Mouse (Mus musculus) MEL (cell line): ENCODE measurements at regions not wholly inside any gene's neighbourhood (a gene's known extent, or its start where the extent isn't known, plus 50 kb on each side); places are given as distances from the start of the nearest gene placed in this dataset.

Experiments used
- DNase-seq: peaks from one replicate; pipeline ENCODE4 v3.0.0; 2011; ENCODE audit warnings: low read depth, low spot score
- H3K27ac ChIP-seq: 2 replicates; pipeline ENCODE4 v1.5.1; 2012; ENCODE audit warnings: low read depth, mild to moderate bottlenecking, control low read depth, low read length, moderate library complexity; ENCODE audit not compliant: control insufficient read depth
- H3K27me3 ChIP-seq, 2 experiments: fragments of 150-350 bp in 1 of 2; sonication (generic) in 1 of 2; 2 replicates each; pipeline ENCODE4 v1.6.1; 2012; ENCODE audit warnings: low read length in 2 of 2, mild to moderate bottlenecking in 2 of 2, improper control_type of control experiment in 1 of 2, moderate library complexity in 1 of 2; ENCODE audit not compliant: insufficient read depth in 2 of 2, control insufficient read depth in 1 of 2
- H3K36me3 ChIP-seq, 2 experiments: 2 replicates each; pipeline ENCODE4 v1.6.1; 2012 to 2014; ENCODE audit warnings: low read length in 2 of 2, improper control_type of control experiment in 1 of 2, inconsistent platforms in 1 of 2, mild to moderate bottlenecking in 1 of 2; ENCODE audit not compliant: insufficient read depth in 2 of 2, control insufficient read depth in 1 of 2
- H3K4me1 ChIP-seq, 2 experiments: fragments of 150-350 bp in 1 of 2; sonication (generic) in 1 of 2; 2 replicates each; pipeline ENCODE4 v1.6.1; 2012; ENCODE audit warnings: low read length in 2 of 2, improper control_type of control experiment in 1 of 2, mild to moderate bottlenecking in 1 of 2; ENCODE audit not compliant: insufficient read depth in 2 of 2, control insufficient read depth in 1 of 2
- H3K4me3 ChIP-seq, 2 experiments: fragments of 150-350 bp in 1 of 2; sonication (generic) in 1 of 2; 2 replicates each; pipeline ENCODE4 v1.5.1; 2012; ENCODE audit warnings: low read depth in 2 of 2, low read length in 2 of 2, mild to moderate bottlenecking in 2 of 2, moderate library complexity in 2 of 2, control low read depth in 1 of 2, improper control_type of control experiment in 1 of 2; ENCODE audit not compliant: control insufficient read depth in 1 of 2, insufficient read depth in 1 of 2
- H3K79me2 ChIP-seq: 2 replicates; pipeline ENCODE4 v1.6.1; 2012; ENCODE audit warnings: mild to moderate bottlenecking, low read length, moderate library complexity; ENCODE audit not compliant: control insufficient read depth, poor library complexity, insufficient read depth
- H3K9ac ChIP-seq: 2 replicates; pipeline ENCODE4 v1.6.1; 2012; ENCODE audit warnings: low read depth, mild to moderate bottlenecking, control low read depth, low read length, moderate library complexity; ENCODE audit not compliant: control insufficient read depth, poor library complexity, severe bottlenecking
- H3K9me3 ChIP-seq: fragments of 150-350 bp; sonication (generic); replicated peaks from 2 replicates; pipeline ENCODE4 v1.6.1; 2012; ENCODE audit warnings: mild to moderate bottlenecking, low read length, improper control_type of control experiment, moderate library complexity; ENCODE audit not compliant: insufficient read depth
- E2F4 ChIP-seq: IDR thresholded peaks from 2 replicates; pipeline ENCODE4 v1.6.1; 2011; ENCODE audit warnings: low read depth, low read length, improper control_type of control experiment, borderline replicate concordance
- ELF1 ChIP-seq: IDR thresholded peaks from 2 replicates; pipeline ENCODE4 v1.6.1; 2014; ENCODE audit warnings: low read depth, mild to moderate bottlenecking, inconsistent platforms, low read length, improper control_type of control experiment, moderate library complexity
- EP300 ChIP-seq, 2 experiments: IDR thresholded peaks; 2 replicates each; pipeline ENCODE4 v1.6.1; 2011; ENCODE audit warnings: improper control_type of control experiment in 2 of 2, low read length in 2 of 2, low read depth in 1 of 2, mild to moderate bottlenecking in 1 of 2
- GABPA ChIP-seq: IDR thresholded peaks from 2 replicates; pipeline ENCODE4 v1.6.1; 2012; ENCODE audit warnings: low read depth, mild to moderate bottlenecking, inconsistent platforms, low read length, improper control_type of control experiment, moderate library complexity
- GATA1 ChIP-seq: IDR thresholded peaks from 2 replicates; pipeline ENCODE4 v1.6.1; 2011; ENCODE audit warnings: low read depth, low read length, improper control_type of control experiment
- HCFC1 ChIP-seq: IDR thresholded peaks from 2 replicates; pipeline ENCODE4 v1.6.1; 2012; ENCODE audit warnings: low read depth, mild to moderate bottlenecking, inconsistent platforms, low read length, improper control_type of control experiment, moderate library complexity
- JUND ChIP-seq: IDR thresholded peaks from 2 replicates; pipeline ENCODE4 v1.6.1; 2011; ENCODE audit warnings: low read depth, mild to moderate bottlenecking, improper control_type of control experiment, low read length
- KAT2A ChIP-seq: conservative IDR thresholded peaks from 2 replicates; pipeline ENCODE4 v1.6.1; 2012; ENCODE audit warnings: low read depth, low read length, improper control_type of control experiment, inconsistent platforms
- MEF2A ChIP-seq: IDR thresholded peaks from 2 replicates; pipeline ENCODE4 v1.6.1; 2014; ENCODE audit warnings: low read depth, mild to moderate bottlenecking, inconsistent platforms, low read length, improper control_type of control experiment; ENCODE audit not compliant: poor library complexity, insufficient replicate concordance, severe bottlenecking; ENCODE audit errors: extremely low read depth
- MXI1 ChIP-seq: IDR thresholded peaks from 2 replicates; pipeline ENCODE4 v1.6.1; 2011; ENCODE audit warnings: mild to moderate bottlenecking, low read depth, low read length, improper control_type of control experiment
- MYB ChIP-seq: IDR thresholded peaks from 2 replicates; pipeline ENCODE4 v1.6.1; 2011; ENCODE audit warnings: mild to moderate bottlenecking, low read depth, low read length, improper control_type of control experiment
- MYC ChIP-seq: IDR thresholded peaks from 2 replicates; pipeline ENCODE4 v1.6.1; 2011; ENCODE audit warnings: low read depth, mild to moderate bottlenecking, low read length, improper control_type of control experiment, moderate library complexity
- POLR2A ChIP-seq, 2 experiments: IDR thresholded peaks; 2 replicates each; pipeline ENCODE4 v1.6.1; 2011 to 2012; ENCODE audit warnings: low read length in 2 of 2, mild to moderate bottlenecking in 2 of 2, control low read depth in 1 of 2, improper control_type of control experiment in 1 of 2, low read depth in 1 of 2, moderate library complexity in 1 of 2; ENCODE audit not compliant: control insufficient read depth in 1 of 2, insufficient read depth in 1 of 2, poor library complexity in 1 of 2
- TAL1 ChIP-seq: IDR thresholded peaks from 2 replicates; pipeline ENCODE4 v1.6.1; 2012; ENCODE audit warnings: mild to moderate bottlenecking, inconsistent platforms, low read length, moderate library complexity, mixed read lengths
- TCF12 ChIP-seq: IDR thresholded peaks from 2 replicates; pipeline ENCODE4 v1.6.1; 2014; ENCODE audit warnings: low read depth, mild to moderate bottlenecking, inconsistent platforms, low read length, improper control_type of control experiment, moderate library complexity
- UBTF ChIP-seq: IDR thresholded peaks from 2 replicates; pipeline ENCODE4 v1.6.1; 2012; ENCODE audit warnings: low read depth, mild to moderate bottlenecking, inconsistent platforms, low read length, improper control_type of control experiment, moderate library complexity, borderline replicate concordance; ENCODE audit not compliant: insufficient read depth
- USF1 ChIP-seq: IDR thresholded peaks from 2 replicates; pipeline ENCODE4 v1.6.1; 2014; ENCODE audit warnings: low read depth, mild to moderate bottlenecking, inconsistent platforms, low read length, improper control_type of control experiment, moderate library complexity
- USF2 ChIP-seq, 2 experiments: IDR thresholded peaks; 2 replicates each; pipeline ENCODE4 v1.6.1; 2011 to 2012; ENCODE audit warnings: improper control_type of control experiment in 2 of 2, low read length in 2 of 2, borderline replicate concordance in 1 of 2, inconsistent platforms in 1 of 2, low read depth in 1 of 2, mild to moderate bottlenecking in 1 of 2; ENCODE audit not compliant: insufficient read depth in 1 of 2
- ZC3H11A ChIP-seq: IDR thresholded peaks from 2 replicates; pipeline ENCODE4 v1.6.1; 2012; ENCODE audit warnings: low read depth, mild to moderate bottlenecking, inconsistent platforms, low read length, improper control_type of control experiment
- ZMIZ1 ChIP-seq: IDR thresholded peaks from 2 replicates; pipeline ENCODE4 v1.6.1; 2012; ENCODE audit warnings: low read depth, mild to moderate bottlenecking, inconsistent platforms, low read length, improper control_type of control experiment, moderate library complexity
- ZNF384 ChIP-seq: IDR thresholded peaks from 2 replicates; pipeline ENCODE4 v1.6.1; 2012; ENCODE audit warnings: low read depth, mild to moderate bottlenecking, inconsistent platforms, low read length, improper control_type of control experiment

DNA sequence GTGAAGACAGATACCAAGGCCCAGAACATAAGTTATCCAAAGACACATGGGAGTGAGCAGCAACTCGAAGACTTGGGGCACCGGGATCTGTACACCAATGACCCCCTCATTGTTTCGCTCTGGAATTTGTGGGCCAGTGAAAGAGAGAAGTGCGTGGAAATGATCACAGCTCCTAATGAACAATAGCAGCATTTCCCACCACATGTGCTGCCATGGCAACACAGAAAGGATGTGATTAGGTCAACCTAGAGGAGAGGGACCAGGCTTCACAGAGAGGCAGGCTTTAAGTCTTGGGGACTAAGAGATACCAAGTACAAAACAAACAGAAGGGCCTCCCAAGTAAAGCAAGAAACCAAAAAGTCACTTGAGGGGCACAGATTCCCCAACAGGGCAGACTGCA lies 339.3 kb upstream of the Kazn start:
- no peak overlapping the region for H3K4me3 ChIP-seq
- no peaks in the 10 kb centered on the region for H3K79me2 ChIP-seq
- no peak for DNase-seq
- no peak for TF ChIP-seq ZNF384
- no peak for TF ChIP-seq JUND
- H3K36me3 ChIP-seq = no peaks in the 10 kb centered on the region
- H3K9ac ChIP-seq = no peak overlapping the region
- no peak overlapping the region for H3K27ac ChIP-seq
- H3K9me3 ChIP-seq = no peaks in the 10 kb centered on the region
- H3K4me1 ChIP-seq = no peaks in the 10 kb centered on the region
- H3K27me3 ChIP-seq = no peaks in the 10 kb centered on the region

DNA sequence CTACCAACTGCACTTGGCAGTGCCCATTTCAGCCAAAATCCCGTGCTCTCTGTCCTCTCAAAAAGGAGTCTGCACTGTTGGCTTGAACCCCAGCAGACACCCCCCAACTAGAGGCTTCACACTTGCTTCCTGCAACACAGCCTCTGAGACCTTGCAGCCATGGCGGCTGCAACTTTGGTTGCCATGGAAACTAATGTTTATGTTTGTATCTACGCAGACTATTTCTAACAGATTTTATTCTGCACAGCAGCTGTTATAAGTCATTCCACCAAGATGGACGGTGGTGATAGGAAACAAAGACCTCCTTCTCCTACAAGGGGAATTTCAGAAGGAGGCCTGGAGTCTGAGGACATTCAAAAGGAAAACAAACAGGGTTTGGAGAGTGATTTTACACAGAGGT lies 338.3 kb upstream of the Kazn start:
- no peaks in the 10 kb centered on the region for H3K9me3 ChIP-seq
- H3K4me1 ChIP-seq = no peaks in the 10 kb centered on the region
- H3K27me3 ChIP-seq = no peaks in the 10 kb centered on the region

DNA sequence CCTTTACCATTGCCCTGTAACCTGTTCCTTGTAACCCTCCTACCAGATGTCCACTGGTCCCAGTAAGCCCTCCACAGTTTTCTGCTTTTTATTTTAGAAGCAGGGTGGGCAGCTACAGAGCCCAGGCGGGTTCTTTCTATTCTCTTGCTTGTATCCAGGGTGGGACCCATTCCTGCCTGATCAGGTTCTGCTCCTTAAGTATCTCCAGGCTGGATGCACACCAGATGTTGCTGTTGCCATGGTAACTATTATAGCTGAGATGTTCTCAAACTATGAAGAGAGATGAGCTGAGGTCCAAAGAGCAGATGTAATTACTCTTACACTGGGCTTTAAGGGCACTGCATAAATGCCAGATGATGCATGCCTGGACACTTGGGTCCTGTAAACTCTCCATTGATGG lies 335.3 kb upstream of the Kazn start:
- H3K4me3 ChIP-seq = no peak overlapping the region
- H3K79me2 ChIP-seq = no peaks in the 10 kb centered on the region
- no peaks in the 10 kb centered on the region for H3K9me3 ChIP-seq
- no peaks in the 10 kb centered on the region for H3K27me3 ChIP-seq
- TF ChIP-seq MYC (no peak), ZMIZ1 (no peak), ZC3H11A (no peak)
- TF ChIP-seq, all 39 proteins: peak for 0
- H3K9ac ChIP-seq = no peak overlapping the region
- H3K27ac ChIP-seq = no peak overlapping the region
- H3K36me3 ChIP-seq = no peaks in the 10 kb centered on the region
- H3K4me1 ChIP-seq = no peaks in the 10 kb centered on the region
- DNase-seq = no peak

More for the DNA sequence above, 338.3 kb upstream of the Kazn start:
- H3K4me3 ChIP-seq = no peak overlapping the region
- H3K27ac ChIP-seq = no peak overlapping the region
- no peak overlapping the region for H3K9ac ChIP-seq
- TF ChIP-seq POLR2A (IDR thresholded peaks at IDR 0.05; ENCODE audit: control insufficient read depth in 1 of 2, insufficient read depth in 1 of 2, low read depth in 1 of 2, low read length in 2 of 2, poor library complexity in 1 of 2) (no peak), ZMIZ1 (no peak), JUND (no peak), TAL1 (no peak), USF2 (IDR thresholded peaks at IDR 0.05; ENCODE audit: borderline replicate concordance in 1 of 2, insufficient read depth in 1 of 2, low read depth in 1 of 2, low read length in 2 of 2) (no peak), TCF12 (no peak), USF1 (no peak), MYC (no peak), MXI1 (no peak), EP300 (IDR thresholded peaks at IDR 0.05; ENCODE audit: low read depth in 1 of 2, low read length in 2 of 2) (no peak), UBTF (no peak), MEF2A (no peak), KAT2A (no peak), ELF1 (no peak), E2F4 (no peak), HCFC1 (no peak), MYB (no peak), GATA1 (no peak), GABPA (no peak)
- DNase-seq = no peak
- H3K79me2 ChIP-seq = no peaks in the 10 kb centered on the region
- H3K36me3 ChIP-seq = no peaks in the 10 kb centered on the region
